Mouse (Mus musculus) effector memory CD4-positive, alpha-beta T cell, adult 7 months (primary cell): ENCODE data around the gene Gm498. TPM values are rescaled to one million over a fixed set of nuclear protein-coding genes. Genes with fewer than 3 reads are reported as not detected.

Experiments used
- polyA plus RNA-seq: library from polyadenylated mRNA; unstranded; fragments of 100-300 nt; shearing (Covaris generic); gene quantifications from one replicate; pipeline ENCODE4 v1.2.1, GENCODE M21; 2017

Gene Gm498
- polyA plus RNA-seq: 0.44 TPM

GRCm38 (mm10) chr7:143866538-143866937, at the start of gene Gm498:
Gene Gm498 (plus strand): TSS chr7:143866838.

GRCm38 (mm10) chr7:143822375-143823265, 44.0 kb upstream of the Gm498 start, which contains the start of the genes Nadsyn1 and Dhcr7:
Gene Nadsyn1 (minus strand): TSS chr7:143822849.
Gene Dhcr7 (plus strand): TSS chr7:143823145.

Other genes starting within 250 kb of the Gm498 start
- 40.5 TPM for gene Tnfrsf26, start 238.1 kb upstream of the Gm498 start, polyA plus RNA-seq
- 19.3 TPM for gene Tnfrsf22, start 217.2 kb upstream of the Gm498 start, polyA plus RNA-seq
- gene Tnfrsf23, start 181.0 kb upstream of the Gm498 start, polyA plus RNA-seq: 14.4 TPM
- 26.7 TPM for gene Osbpl5, start 109.9 kb upstream of the Gm498 start, polyA plus RNA-seq
- not detected for gene Mrgprg, start 99.8 kb upstream of the Gm498 start, polyA plus RNA-seq
- gene Mrgpre, start 82.3 kb upstream of the Gm498 start, polyA plus RNA-seq: not detected
- 15.0 TPM for gene Nadsyn1, start 44.0 kb upstream of the Gm498 start, polyA plus RNA-seq
- gene Dhcr7, start 43.7 kb upstream of the Gm498 start, polyA plus RNA-seq: 7.8 TPM
- 0.21 TPM for gene Shank2, start 135.1 kb downstream of the Gm498 start, polyA plus RNA-seq